Mouse (Mus musculus): ENCODE measurements around the gene Ptprt. TPM values are rescaled to one million over a fixed set of nuclear protein-coding genes. Genes with fewer than 3 reads are reported as not detected.

The Ptprt gene
- polyA plus RNA-seq, 1 experiment = 15.9 TPM

DNA sequence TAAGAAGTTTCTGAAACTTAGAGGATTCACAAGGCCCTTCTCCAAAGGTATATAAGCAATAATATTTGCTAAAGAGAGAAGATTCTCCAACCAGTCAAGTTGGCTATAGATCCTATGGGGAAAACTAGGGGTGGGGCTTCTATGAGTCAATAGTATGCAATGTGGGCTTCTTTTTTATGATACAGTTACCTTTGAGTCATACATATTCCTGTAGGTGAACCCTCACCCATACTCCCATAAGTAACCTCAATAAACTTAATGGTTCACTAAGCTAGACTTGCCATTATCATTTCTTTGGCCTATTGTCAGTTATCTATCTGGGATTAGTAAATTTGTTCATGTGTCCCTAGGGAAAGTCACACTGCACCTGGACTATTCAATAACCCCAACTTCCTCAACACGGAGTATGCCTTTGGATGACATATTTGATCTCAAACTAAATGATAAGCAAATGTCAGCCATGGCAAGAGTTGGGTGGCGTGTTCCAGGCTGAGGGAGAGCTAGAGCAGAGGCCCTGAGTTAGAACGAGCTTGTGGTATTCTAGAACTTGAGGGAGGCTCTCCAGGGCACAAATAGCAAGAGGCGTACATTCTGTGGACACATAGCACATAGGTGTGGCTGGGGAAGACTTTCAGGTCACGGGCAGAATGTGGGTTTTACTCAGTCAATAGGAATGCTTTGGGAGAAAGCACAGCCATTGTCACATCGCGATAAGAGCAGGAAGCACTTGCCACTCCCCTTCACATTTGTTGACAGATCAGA, 1067.4 kb downstream of the Ptprt start:
- Histone ChIP-seq H3K4me1 (ENCODE audit: control insufficient read depth, insufficient read depth, low read length) (no peaks in the 10 kb centered on the region), H3K27ac (ENCODE audit: insufficient read depth, low read length) (no peak overlapping the region), H3K27me3 (ENCODE audit: control insufficient read depth, insufficient read depth, low read length) (no peaks in the 10 kb centered on the region), H3K4me3 (replicated peaks; ENCODE audit: insufficient read depth, low read depth, low read length) (no peak overlapping the region)
- 95% methylated on average over 7 of the region's 7 CpGs for WGBS
- DNase-seq = no peak
- no peak for TF ChIP-seq POLR2A (IDR thresholded peaks at IDR 0.05; ENCODE audit: borderline replicate concordance, insufficient read depth, low read length)
- no peak for TF ChIP-seq CTCF (IDR thresholded peaks at IDR 0.05; ENCODE audit: borderline replicate concordance, insufficient read depth, low read depth, low read length)

DNA sequence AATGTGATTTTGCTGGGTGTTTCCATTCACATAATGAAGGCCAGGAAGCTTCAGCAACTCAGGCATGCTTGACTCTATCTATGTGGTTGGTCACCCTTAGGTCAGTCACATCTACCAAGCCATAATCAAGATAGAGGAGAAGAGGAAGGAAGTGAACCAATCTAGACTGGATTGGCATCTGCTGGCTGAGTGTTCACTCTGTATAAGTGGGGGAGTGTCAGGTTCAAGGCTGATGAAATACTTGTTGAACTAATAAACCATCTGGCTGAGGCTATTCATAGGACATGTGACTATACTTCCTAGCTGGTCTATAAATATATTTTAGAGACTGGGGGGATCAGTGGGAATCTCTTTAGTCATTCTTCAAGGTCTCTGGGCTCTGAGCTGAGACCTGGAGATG, 1086.5 kb downstream of the Ptprt start:
- Histone ChIP-seq H3K27ac (ENCODE audit: insufficient read depth, low read length) (no peak overlapping the region), H3K4me1 (ENCODE audit: control insufficient read depth, insufficient read depth, low read length) (no peaks in the 10 kb centered on the region), H3K27me3 (ENCODE audit: control insufficient read depth, insufficient read depth, low read length) (no peaks in the 10 kb centered on the region), H3K4me3 (replicated peaks; ENCODE audit: insufficient read depth, low read depth, low read length) (no peak overlapping the region)
- TF ChIP-seq CTCF (IDR thresholded peaks at IDR 0.05; ENCODE audit: borderline replicate concordance, insufficient read depth, low read depth, low read length) (no peak), POLR2A (IDR thresholded peaks at IDR 0.05; ENCODE audit: borderline replicate concordance, insufficient read depth, low read length) (no peak)
- DNase-seq = no peak

DNA sequence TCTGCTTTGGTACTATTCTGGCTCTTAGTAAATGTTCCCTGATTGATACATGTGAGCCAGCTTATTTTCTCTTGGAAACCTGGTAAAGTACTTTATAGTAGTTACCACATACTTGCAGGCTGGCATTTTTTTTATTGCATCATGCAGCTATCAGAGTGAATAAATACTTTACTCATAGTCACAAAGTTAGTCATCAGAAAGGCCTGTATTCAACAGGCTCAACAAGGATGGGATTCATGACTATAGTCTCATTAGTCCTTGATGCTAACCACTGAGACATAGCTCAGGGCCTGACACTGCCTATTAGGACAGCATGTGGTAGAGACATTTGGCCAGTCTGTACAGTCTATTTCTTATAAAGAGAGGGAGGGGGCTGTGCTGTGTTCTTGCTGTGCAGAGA, 1088.7 kb downstream of the Ptprt start:
- Histone ChIP-seq H3K27me3 (ENCODE audit: control insufficient read depth, insufficient read depth, low read length) (no peaks in the 10 kb centered on the region), H3K4me1 (ENCODE audit: control insufficient read depth, insufficient read depth, low read length) (no peaks in the 10 kb centered on the region), H3K4me3 (replicated peaks; ENCODE audit: insufficient read depth, low read depth, low read length) (no peak overlapping the region), H3K27ac (ENCODE audit: insufficient read depth, low read length) (no peak overlapping the region)
- TF ChIP-seq POLR2A (IDR thresholded peaks at IDR 0.05; ENCODE audit: borderline replicate concordance, insufficient read depth, low read length) (no peak), CTCF (IDR thresholded peaks at IDR 0.05; ENCODE audit: borderline replicate concordance, insufficient read depth, low read depth, low read length) (no peak)
- no peak for DNase-seq

GRCm38 (mm10) chr2:161570236-161570995, 1090.5 kb downstream of the Ptprt start:
- Histone ChIP-seq H3K27ac (ENCODE audit: insufficient read depth, low read length) (no peak overlapping the region), H3K4me3 (replicated peaks; ENCODE audit: insufficient read depth, low read depth, low read length) (no peak overlapping the region), H3K4me1 (ENCODE audit: control insufficient read depth, insufficient read depth, low read length) (no peaks in the 10 kb centered on the region), H3K27me3 (ENCODE audit: control insufficient read depth, insufficient read depth, low read length) (no peaks in the 10 kb centered on the region)
- 50% methylated on average over 10 of the region's 10 CpGs for WGBS
- no peak for TF ChIP-seq CTCF (IDR thresholded peaks at IDR 0.05; ENCODE audit: borderline replicate concordance, insufficient read depth, low read depth, low read length)
- no peak for TF ChIP-seq POLR2A (IDR thresholded peaks at IDR 0.05; ENCODE audit: borderline replicate concordance, insufficient read depth, low read length)
- DNase-seq = no peak

GRCm38 (mm10) chr2:161561502-161561901, 1099.4 kb downstream of the Ptprt start:
- DNase-seq = no peak

DNA sequence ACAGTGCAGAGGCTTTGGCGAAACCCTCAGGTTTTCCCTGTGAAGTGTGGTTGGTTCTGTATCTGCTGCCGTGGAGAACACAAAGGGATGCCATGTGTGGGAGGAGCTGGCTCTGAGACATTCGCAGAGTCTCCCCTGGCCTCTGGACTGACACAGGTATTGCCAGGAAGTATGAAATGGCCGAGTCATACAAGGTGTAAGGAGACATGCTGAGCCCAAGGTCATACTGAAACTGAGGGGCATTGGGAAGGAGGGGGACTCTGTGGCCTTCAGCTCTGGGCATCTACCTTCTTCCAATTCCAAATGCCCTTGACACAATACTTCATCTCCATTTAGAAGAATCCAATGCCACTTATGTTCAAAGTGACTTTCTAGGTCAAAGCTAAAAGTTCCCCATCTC, 1103.1 kb downstream of the Ptprt start:
- H3K4me3 ChIP-seq (replicated peaks; ENCODE audit: insufficient read depth, low read depth, low read length) = no peak overlapping the region
- TF ChIP-seq POLR2A (IDR thresholded peaks at IDR 0.05; ENCODE audit: borderline replicate concordance, insufficient read depth, low read length) (no peak), CTCF (IDR thresholded peaks at IDR 0.05; ENCODE audit: borderline replicate concordance, insufficient read depth, low read depth, low read length) (no peak)
- no peak overlapping the region for H3K27ac ChIP-seq (ENCODE audit: insufficient read depth, low read length)
- 70% methylated on average over 4 of the region's 4 CpGs for WGBS
- DNase-seq = no peak
- H3K4me1 ChIP-seq (ENCODE audit: control insufficient read depth, insufficient read depth, low read length) = no peaks in the 10 kb centered on the region
- no peaks in the 10 kb centered on the region for H3K27me3 ChIP-seq (ENCODE audit: control insufficient read depth, insufficient read depth, low read length)

More at GRCm38 (mm10) chr2:161561502-161561901, 1099.4 kb downstream of the Ptprt start:
- no peaks in the 10 kb centered on the region; the same call in 1 of the 2 replicates for H3K4me1 ChIP-seq (ENCODE audit: control insufficient read depth, insufficient read depth, low read length)
- H3K4me3 ChIP-seq (replicated peaks; ENCODE audit: insufficient read depth, low read depth, low read length) = no peak overlapping the region
- WGBS = 91% methylated on average over 2 of the region's 2 CpGs
- no peaks in the 10 kb centered on the region for H3K27me3 ChIP-seq (ENCODE audit: control insufficient read depth, insufficient read depth, low read length)
- H3K27ac ChIP-seq (ENCODE audit: insufficient read depth, low read length) = no peak overlapping the region
- no peak for TF ChIP-seq POLR2A (IDR thresholded peaks at IDR 0.05; ENCODE audit: borderline replicate concordance, insufficient read depth, low read length)

DNA sequence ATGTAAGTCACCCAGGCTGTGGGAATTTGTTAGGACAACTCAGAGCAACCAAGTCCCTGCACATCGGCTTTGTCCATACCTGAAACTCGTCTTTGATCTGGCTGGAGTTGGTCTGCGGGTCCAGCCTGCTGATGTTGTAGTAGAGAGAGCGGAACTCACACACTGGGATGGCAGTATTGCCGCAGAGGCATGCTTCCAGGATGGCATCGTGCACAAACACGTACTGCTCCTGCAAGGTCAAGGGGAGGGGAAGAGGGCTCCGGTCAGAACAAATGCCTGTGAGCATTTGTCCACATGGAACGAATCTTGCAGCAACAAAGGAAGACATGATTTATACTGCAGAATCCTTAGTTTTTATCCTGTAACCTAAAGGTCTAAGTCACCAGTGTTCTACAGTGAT, 1107.3 kb downstream of the Ptprt start:
- TF ChIP-seq CTCF (IDR thresholded peaks at IDR 0.05; ENCODE audit: borderline replicate concordance, insufficient read depth, low read depth, low read length) = no peak
- no peak for TF ChIP-seq POLR2A (IDR thresholded peaks at IDR 0.05; ENCODE audit: borderline replicate concordance, insufficient read depth, low read length)
- no peak for DNase-seq
- Histone ChIP-seq H3K4me1 (ENCODE audit: control insufficient read depth, insufficient read depth, low read length) (peaks cover 8% of the 10 kb centered on the region), H3K27me3 (ENCODE audit: control insufficient read depth, insufficient read depth, low read length) (no peaks in the 10 kb centered on the region), H3K27ac (ENCODE audit: insufficient read depth, low read length) (no peak overlapping the region), H3K4me3 (replicated peaks; ENCODE audit: insufficient read depth, low read depth, low read length) (no peak overlapping the region)
- WGBS = 90% methylated on average over 9 of the region's 9 CpGs

DNA sequence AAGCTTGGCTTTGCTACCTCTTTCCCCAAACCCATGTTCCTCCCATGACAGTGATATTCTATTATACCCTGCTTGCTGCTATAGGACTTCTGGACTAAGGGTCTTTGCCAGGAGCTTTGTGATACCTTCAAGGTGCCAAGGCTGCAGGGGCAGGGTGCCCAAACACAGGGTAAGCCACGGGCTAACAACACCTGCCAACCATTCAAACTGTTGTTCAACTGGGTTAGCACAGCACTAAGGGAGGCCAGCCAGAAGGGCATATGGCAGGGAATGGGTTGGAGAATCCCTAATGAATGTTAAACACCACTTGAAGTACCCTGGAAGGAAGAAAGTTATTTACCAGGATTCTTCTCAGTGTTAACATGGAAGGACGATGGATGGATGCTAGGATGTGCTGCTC, 1108.9 kb downstream of the Ptprt start:
- WGBS = 25% methylated on average over 2 of the region's 2 CpGs
- TF ChIP-seq CTCF (IDR thresholded peaks at IDR 0.05; ENCODE audit: borderline replicate concordance, insufficient read depth, low read depth, low read length) (no peak), POLR2A (IDR thresholded peaks at IDR 0.05; ENCODE audit: borderline replicate concordance, insufficient read depth, low read length) (no peak)
- Histone ChIP-seq H3K4me1 (ENCODE audit: control insufficient read depth, insufficient read depth, low read length) (peaks cover 15% of the 10 kb centered on the region), H3K4me3 (replicated peaks; ENCODE audit: insufficient read depth, low read depth, low read length) (no peak overlapping the region), H3K27ac (ENCODE audit: insufficient read depth, low read length) (no peak overlapping the region), H3K27me3 (ENCODE audit: control insufficient read depth, insufficient read depth, low read length) (no peaks in the 10 kb centered on the region)
- peak; percentile 66 to 78 for DNase-seq

All from cerebellum, adult 2 months (tissue).